Mouse (Mus musculus): Measurements from ENCODE around the gene Apol7b. TPM values are rescaled to one million over a fixed set of nuclear protein-coding genes. Genes with fewer than 3 reads are reported as not detected.
"Not testable (repeated sequence)": the region's sequence is repeated elsewhere in the genome, so short reads cannot be mapped to it uniquely, and the experiment has no call there.

Gene Apol7b
- polyA plus RNA-seq, 1 experiment from 2014 or later: not detected

- H3K27ac ChIP-seq (replicated peaks); H3K4me1 ChIP-seq; H3K36me3 ChIP-seq; H3K9me3 ChIP-seq (replicated peaks); H3K27me3 ChIP-seq (replicated peaks); H3K4me2 ChIP-seq; H3K4me3 ChIP-seq (replicated peaks); H3K9ac ChIP-seq (replicated peaks): not testable (repeated sequence)
- ATAC-seq (ENCODE audit: low FRiP score): peak; percentile 79; the same call in 1 of the 2 replicates
- 23% methylated on average over 3 of the region's 10 CpGs for WGBS
These were observed 30.5 kb downstream of the Apol7b start for GRCm38 (mm10) chr15:77416655-77417333.

DNA sequence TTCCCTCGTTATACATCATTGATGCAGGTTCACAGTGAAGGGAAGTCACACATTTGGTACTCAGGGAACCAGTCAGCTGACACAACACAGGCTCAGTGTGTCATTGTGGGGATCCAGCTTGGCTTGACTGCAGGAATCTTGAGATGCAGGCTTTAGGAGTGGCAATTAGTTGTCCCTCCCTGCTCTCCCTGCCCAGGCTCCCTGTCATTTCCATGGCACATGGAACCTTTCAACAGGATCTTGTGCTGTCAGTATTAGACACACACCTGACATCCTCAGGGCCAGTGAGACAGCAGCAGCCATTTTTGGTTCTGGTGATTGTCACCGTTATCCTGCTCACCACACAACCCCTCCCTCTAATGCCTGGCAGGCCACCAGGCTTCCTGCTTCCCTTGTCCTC lies 31.6 kb downstream of the Apol7b start:
- not testable (repeated sequence) for H3K9ac ChIP-seq (replicated peaks); ATAC-seq (ENCODE audit: low FRiP score); H3K4me1 ChIP-seq; H3K4me2 ChIP-seq; H3K4me3 ChIP-seq (replicated peaks); H3K36me3 ChIP-seq; H3K27me3 ChIP-seq (replicated peaks); H3K27ac ChIP-seq (replicated peaks); H3K9me3 ChIP-seq (replicated peaks)
- 81% methylated on average over 2 of the region's 2 CpGs for WGBS

- not testable (repeated sequence) for H3K4me1 ChIP-seq; H3K27me3 ChIP-seq (replicated peaks); H3K36me3 ChIP-seq; H3K4me3 ChIP-seq (replicated peaks); ATAC-seq (ENCODE audit: low FRiP score); H3K4me2 ChIP-seq; H3K9me3 ChIP-seq (replicated peaks); H3K9ac ChIP-seq (replicated peaks); H3K27ac ChIP-seq (replicated peaks)
- 35% methylated on average over 4 of the region's 4 CpGs for WGBS
These were observed 34.6 kb downstream of the Apol7b start for GRCm38 (mm10) chr15:77412695-77413094.

- not testable (repeated sequence) for H3K9me3 ChIP-seq (replicated peaks); ATAC-seq (ENCODE audit: low FRiP score); H3K4me1 ChIP-seq; H3K36me3 ChIP-seq; H3K9ac ChIP-seq (replicated peaks); H3K27me3 ChIP-seq (replicated peaks); H3K27ac ChIP-seq (replicated peaks); H3K4me3 ChIP-seq (replicated peaks); H3K4me2 ChIP-seq
- 92% methylated on average over 1 of the region's 4 CpGs for WGBS
These were observed 36.3 kb downstream of the Apol7b start, which contains the start of gene Apol9a for GRCm38 (mm10) chr15:77411035-77411434. Apol9a (minus strand) TSS chr15:77411135.

DNA sequence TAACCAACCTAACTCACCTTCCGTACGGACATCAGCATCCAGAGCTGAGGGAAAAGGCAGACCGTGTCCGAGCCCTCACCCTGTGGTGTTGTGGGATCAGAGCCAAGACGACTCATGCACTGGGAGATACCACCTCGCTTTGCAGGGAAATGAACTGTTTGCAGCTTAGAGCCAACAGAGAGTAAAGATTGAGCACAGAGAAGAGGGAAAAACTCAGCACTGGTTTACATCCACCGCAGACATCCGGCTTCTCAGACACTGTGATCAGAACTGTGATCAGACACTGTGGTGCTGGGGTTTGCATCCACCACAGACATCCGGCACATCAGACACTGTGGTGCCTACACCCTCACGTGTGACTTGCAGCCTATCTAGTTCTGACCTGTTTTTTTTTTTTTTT lies 40.9 kb downstream of the Apol7b start:
- not testable (repeated sequence) for H3K27ac ChIP-seq (replicated peaks); H3K4me1 ChIP-seq; H3K9me3 ChIP-seq (replicated peaks); H3K4me3 ChIP-seq (replicated peaks); H3K9ac ChIP-seq (replicated peaks); ATAC-seq (ENCODE audit: low FRiP score); H3K36me3 ChIP-seq; H3K4me2 ChIP-seq; H3K27me3 ChIP-seq (replicated peaks)
- WGBS: 76% methylated on average over 10 of the region's 10 CpGs

DNA sequence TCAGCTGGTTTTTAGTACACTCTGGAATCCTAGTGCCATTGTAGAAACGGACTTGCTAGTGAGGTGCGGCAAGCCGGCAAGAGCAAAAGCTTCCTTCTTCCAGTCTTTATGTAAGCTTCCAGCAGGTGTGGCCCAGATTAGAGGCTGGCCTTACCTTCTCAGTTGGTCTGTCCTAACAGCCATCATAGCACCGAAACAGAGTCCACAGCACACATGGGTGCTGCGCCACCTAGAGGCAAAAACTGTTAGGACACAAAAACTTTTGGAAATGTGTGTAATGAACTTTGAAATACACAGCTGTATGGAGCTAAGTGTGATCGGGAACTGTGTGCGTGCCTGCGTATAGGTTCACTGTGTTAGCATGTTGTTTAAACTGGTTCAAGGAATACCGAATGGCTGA lies 48.3 kb downstream of the Apol7b start, which contains the start of gene Apol7a:
TSS of gene Apol7a (minus strand) at position 84 of the 400 bp plus-strand sequence.
- H3K4me2 ChIP-seq; H3K27me3 ChIP-seq (replicated peaks); H3K4me1 ChIP-seq; H3K9me3 ChIP-seq (replicated peaks); H3K9ac ChIP-seq (replicated peaks); H3K4me3 ChIP-seq (replicated peaks); ATAC-seq (ENCODE audit: low FRiP score); H3K36me3 ChIP-seq; H3K27ac ChIP-seq (replicated peaks): not testable (repeated sequence)
- WGBS: 63% methylated on average over 9 of the region's 9 CpGs

GRCm38 (mm10) chr15:77397450-77398132 lies 49.7 kb downstream of the Apol7b start:
- 80% methylated on average over 11 of the region's 11 CpGs for WGBS
- H3K27ac ChIP-seq (replicated peaks); ATAC-seq (ENCODE audit: low FRiP score); H3K4me3 ChIP-seq (replicated peaks); H3K27me3 ChIP-seq (replicated peaks); H3K36me3 ChIP-seq; H3K4me1 ChIP-seq; H3K4me2 ChIP-seq; H3K9ac ChIP-seq (replicated peaks); H3K9me3 ChIP-seq (replicated peaks): not testable (repeated sequence)

DNA sequence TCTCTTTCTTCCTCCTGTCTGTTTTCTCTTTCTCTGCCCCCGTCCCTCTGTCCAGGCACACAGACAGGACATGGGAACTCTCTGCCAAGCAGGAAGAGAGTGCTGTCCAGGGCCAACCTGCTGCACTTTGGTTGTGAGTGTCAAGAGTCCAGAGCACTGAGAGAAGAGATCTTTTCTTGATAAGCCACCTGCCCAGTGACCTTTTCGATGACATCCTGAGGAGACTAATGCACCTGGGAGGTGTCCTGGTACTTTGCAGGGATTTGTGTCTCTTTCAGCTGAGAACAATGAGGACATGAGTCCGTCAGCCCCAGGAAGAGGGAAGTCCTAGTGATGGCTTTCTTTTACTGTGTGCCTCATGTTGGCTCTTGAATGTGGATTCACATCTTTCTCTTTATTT lies 53.5 kb downstream of the Apol7b start:
- H3K4me1 ChIP-seq; H3K4me3 ChIP-seq (replicated peaks); H3K9me3 ChIP-seq (replicated peaks); ATAC-seq (ENCODE audit: low FRiP score); H3K27ac ChIP-seq (replicated peaks); H3K4me2 ChIP-seq; H3K36me3 ChIP-seq; H3K9ac ChIP-seq (replicated peaks); H3K27me3 ChIP-seq (replicated peaks): not testable (repeated sequence)
- WGBS: 80% methylated on average over 3 of the region's 3 CpGs

DNA sequence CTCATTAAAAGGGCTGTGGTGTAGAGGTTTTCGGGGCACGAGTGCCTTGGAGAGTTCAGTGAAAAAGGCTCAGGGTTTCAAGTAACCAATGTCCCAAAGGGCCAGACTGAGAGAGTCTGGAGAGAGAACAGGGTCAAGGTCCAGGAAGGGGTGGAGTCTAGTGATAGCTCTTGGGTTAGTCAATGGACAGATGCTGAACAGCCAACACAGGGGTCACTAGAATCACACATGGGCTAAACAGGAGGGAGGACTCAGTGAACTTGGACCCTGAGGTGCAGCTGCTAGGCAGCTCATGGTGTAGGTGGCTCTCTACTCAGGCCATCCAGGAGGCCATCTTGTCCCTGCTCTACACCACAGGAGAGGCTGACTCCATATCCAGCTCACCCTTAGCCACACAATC lies 59.8 kb downstream of the Apol7b start:
- H3K27ac ChIP-seq (replicated peaks): no peak overlapping the region
- H3K36me3 ChIP-seq: no peaks in the 10 kb centered on the region
- H3K9me3 ChIP-seq (replicated peaks): no peaks in the 10 kb centered on the region
- no peak overlapping the region for H3K9ac ChIP-seq (replicated peaks)
- no peak overlapping the region for H3K4me2 ChIP-seq
- H3K27me3 ChIP-seq (replicated peaks): no peaks in the 10 kb centered on the region
- WGBS: 93% methylated on average over 2 of the region's 2 CpGs
- no peak overlapping the region for H3K4me3 ChIP-seq (replicated peaks)
- H3K4me1 ChIP-seq: no peaks in the 10 kb centered on the region
- ATAC-seq (ENCODE audit: low FRiP score): no peak

GRCm38 (mm10) chr15:77384340-77385030 lies 62.8 kb downstream of the Apol7b start:
- no peaks in the 10 kb centered on the region for H3K4me1 ChIP-seq
- H3K27ac ChIP-seq (replicated peaks): no peak overlapping the region
- ATAC-seq (ENCODE audit: low FRiP score): no peak
- 93% methylated on average over 7 of the region's 7 CpGs for WGBS
- H3K9ac ChIP-seq (replicated peaks): no peak overlapping the region
- H3K4me3 ChIP-seq (replicated peaks): no peak overlapping the region
- no peaks in the 10 kb centered on the region for H3K27me3 ChIP-seq (replicated peaks)
- no peak overlapping the region for H3K4me2 ChIP-seq
- H3K9me3 ChIP-seq (replicated peaks): no peaks in the 10 kb centered on the region
- no peaks in the 10 kb centered on the region for H3K36me3 ChIP-seq

- Histone ChIP-seq H3K9ac (replicated peaks) (no peak overlapping the region), H3K4me2 (no peak overlapping the region), H3K4me1 (no peaks in the 10 kb centered on the region), H3K9me3 (replicated peaks) (no peaks in the 10 kb centered on the region), H3K36me3 (no peaks in the 10 kb centered on the region), H3K27ac (replicated peaks) (no peak overlapping the region), H3K27me3 (replicated peaks) (no peaks in the 10 kb centered on the region), H3K4me3 (replicated peaks) (no peak overlapping the region)
- ATAC-seq (ENCODE audit: low FRiP score): no peak
- WGBS: 77% methylated on average over 1 of the region's 1 CpGs
These were observed 64.4 kb downstream of the Apol7b start for GRCm38 (mm10) chr15:77382880-77383279.

DNA sequence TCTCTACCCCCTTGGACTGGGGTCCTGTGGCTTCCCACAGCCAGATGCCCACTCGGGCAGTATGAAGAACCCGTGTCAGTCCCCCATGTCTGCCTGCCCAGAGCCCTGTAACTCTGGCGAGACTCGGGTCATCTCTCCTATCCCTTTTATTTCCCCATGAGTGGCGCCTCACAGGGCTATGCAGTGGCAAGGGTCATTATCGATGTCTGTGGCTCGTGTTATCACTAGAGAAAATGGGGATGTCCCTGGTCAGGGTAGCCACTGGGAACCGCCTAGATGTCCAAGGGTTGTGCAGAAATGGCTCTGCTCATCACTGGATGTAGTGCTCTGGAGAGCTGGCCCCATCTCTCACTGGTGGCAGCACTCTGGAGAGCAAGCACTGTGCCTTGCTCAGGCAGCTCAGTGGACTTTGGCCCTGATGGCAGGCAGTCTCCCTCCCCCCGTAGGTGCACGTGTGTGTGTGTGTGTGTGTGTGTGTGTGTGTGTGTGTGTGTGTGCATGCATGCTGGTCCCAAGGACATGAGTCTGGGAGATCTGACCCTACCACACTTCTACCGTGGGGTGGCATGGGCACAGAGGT lies 64.9 kb downstream of the Apol7b start:
- 90% methylated on average over 11 of the region's 11 CpGs for WGBS
- no peak for ATAC-seq (ENCODE audit: low FRiP score)

More for the DNA sequence above, 64.9 kb downstream of the Apol7b start:
- Histone ChIP-seq H3K4me3 (replicated peaks) (no peak overlapping the region), H3K9me3 (replicated peaks) (no peaks in the 10 kb centered on the region), H3K4me1 (no peaks in the 10 kb centered on the region), H3K27ac (replicated peaks) (no peak overlapping the region), H3K27me3 (replicated peaks) (no peaks in the 10 kb centered on the region), H3K9ac (replicated peaks) (no peak overlapping the region), H3K36me3 (no peaks in the 10 kb centered on the region), H3K4me2 (no peak overlapping the region)
